Mouse (Mus musculus) gastrocnemius, postnatal 36 days (tissue): ENCODE data around the gene Frrs1l. TPM values are rescaled to one million over a fixed set of nuclear protein-coding genes. Genes with fewer than 3 reads are reported as not detected.

Experiments
- DNase-seq, 2 experiments: peaks; one replicate each; pipeline ENCODE4 v3.0.0; 2022
- intact Hi-C: fragments of 180-260 bp; cut with DNase I; formaldehyde crosslinking; loops from one replicate; pipeline ENCODE4 v1.15.1; 2025
- total RNA-seq, 2 experiments: library from RNA; stranded (reverse); gene quantifications; 2 replicates each; pipeline ENCODE4 v1.2.3; 2021

Frrs1l gene
- total RNA-seq, 2 experiments from 2014 or later = not detected

- DNase-seq = no peak
- intact Hi-C loops = no loop called here
Observed at GRCm38 (mm10) chr4:56989431-56990214, 568 bp downstream of the Frrs1l start.

GRCm38 (mm10) chr4:56965586-56966179 lies 24.5 kb downstream of the Frrs1l start:
- DNase-seq = no peak
- intact Hi-C loops = no loop called here

- intact Hi-C loops = no loop called here
- DNase-seq = no peak
Observed at GRCm38 (mm10) chr4:56963687-56964086, 26.5 kb downstream of the Frrs1l start.

- intact Hi-C loops = no loop called here
- DNase-seq = no peak
Observed at GRCm38 (mm10) chr4:56961320-56961925, 28.8 kb downstream of the Frrs1l start.

GRCm38 (mm10) chr4:56957518-56957917 lies 32.7 kb downstream of the Frrs1l start:
- intact Hi-C loops = no loop called here
- DNase-seq = no peak

- DNase-seq = no peak
- intact Hi-C loops = no loop called here
Observed at GRCm38 (mm10) chr4:56953235-56953634, 37.0 kb downstream of the Frrs1l start.

- intact Hi-C loops = no loop called here
- no peak for DNase-seq
Observed at GRCm38 (mm10) chr4:56951701-56952100, 38.5 kb downstream of the Frrs1l start.

GRCm38 (mm10) chr4:56949494-56949893 lies 40.7 kb downstream of the Frrs1l start:
- intact Hi-C loops = no loop called here

GRCm38 (mm10) chr4:56946641-56947640 lies 43.2 kb downstream of the Frrs1l start, which contains the start of gene Tmem245:
Gene Tmem245, minus strand, starts transcription at chr4:56947437.
- peak; percentile 84 to 93 for DNase-seq
- intact Hi-C loops = no loop called here

More at GRCm38 (mm10) chr4:56949494-56949893, 40.7 kb downstream of the Frrs1l start:
- DNase-seq = no peak

- intact Hi-C loops = no loop called here
- no peak for DNase-seq
Observed at GRCm38 (mm10) chr4:56946180-56946579, 44.0 kb downstream of the Frrs1l start.

GRCm38 (mm10) chr4:56944286-56944685 lies 45.9 kb downstream of the Frrs1l start:
- intact Hi-C loops = no loop called here
- no peak for DNase-seq

- intact Hi-C loops = no loop called here
Observed at GRCm38 (mm10) chr4:56943258-56943657, 46.9 kb downstream of the Frrs1l start.

GRCm38 (mm10) chr4:56942567-56942966 lies 47.6 kb downstream of the Frrs1l start:
- no peak for DNase-seq
- intact Hi-C loops = no loop called here

More at GRCm38 (mm10) chr4:56943258-56943657, 46.9 kb downstream of the Frrs1l start:
- DNase-seq = no peak

GRCm38 (mm10) chr4:56941481-56941880 lies 48.7 kb downstream of the Frrs1l start:
- no peak for DNase-seq
- intact Hi-C loops = no loop called here

- intact Hi-C loops = no loop called here
- DNase-seq = peak in 1 of 2 experiments; percentile 15
Observed at GRCm38 (mm10) chr4:56937136-56937535, 53.1 kb downstream of the Frrs1l start.

- DNase-seq = no peak
- intact Hi-C loops = no loop called here
Observed at GRCm38 (mm10) chr4:56935327-56935726, 54.9 kb downstream of the Frrs1l start.

- intact Hi-C loops = no loop called here
- DNase-seq = no peak
Observed at GRCm38 (mm10) chr4:56933154-56933553, 57.0 kb downstream of the Frrs1l start.

- intact Hi-C loops = no loop called here
- DNase-seq = no peak
Observed at GRCm38 (mm10) chr4:56932096-56932495, 58.1 kb downstream of the Frrs1l start.

GRCm38 (mm10) chr4:56930312-56930711 lies 59.9 kb downstream of the Frrs1l start:
- intact Hi-C loops = no loop called here
- DNase-seq = no peak

GRCm38 (mm10) chr4:56926971-56927370 lies 63.2 kb downstream of the Frrs1l start:
- intact Hi-C loops = no loop called here
- no peak for DNase-seq
